Mouse (Mus musculus): Measurements from ENCODE around the gene Cptp.
A peak's percentile ranks its signal among the peaks of the same experiment; 100 is the strongest.

GRCm38 (mm10) chr4:155846871-155847578 lies 22.2 kb downstream of the Cptp start, which contains the start of gene Dvl1:
- TF ChIP-seq CTCF (IDR thresholded peaks at IDR 0.05; ENCODE audit: borderline replicate concordance, insufficient read depth, low read length): 0 out of 2 replicates have a peak, but pooled peaks have one; percentile 21
- TF ChIP-seq POLR2A (IDR thresholded peaks at IDR 0.05; ENCODE audit: low read depth, low read length): peak; percentile 62

All from embryonic fibroblast, embryonic 13.5 days (primary cell).